Mouse (Mus musculus) hindbrain, embryonic 11.5 days (tissue): Measurements from ENCODE around the gene Ephb2. TPM values are rescaled to one million over a fixed set of nuclear protein-coding genes. Genes with fewer than 3 reads are reported as not detected.

Experiments used
- ATAC-seq: fragments of 200-750 bp; cut with Nextera tagmentation; 2 replicates; pipeline ENCODE4 v1.8.0; 2017; ENCODE audit warnings: mild to moderate bottlenecking, moderate TSS enrichment, moderate library complexity; ENCODE audit not compliant: low FRiP score
- DNase-seq: peaks from one replicate; pipeline ENCODE4 v3.0.0-alpha.2; 2015; ENCODE audit warnings: low spot score
- H3K27ac ChIP-seq: fragments of 300-500 bp; sonication (generic); 2 replicates; pipeline ENCODE4 v1.5.1; 2014; ENCODE audit warnings: mild to moderate bottlenecking, low read depth, low read length
- H3K27me3 ChIP-seq: fragments of 300-500 bp; sonication (generic); 2 replicates; pipeline ENCODE4 v1.6.1; 2014; ENCODE audit warnings: mild to moderate bottlenecking, low read length, moderate library complexity, mixed read lengths; ENCODE audit not compliant: control insufficient read depth, insufficient read depth
- H3K36me3 ChIP-seq: fragments of 300-500 bp; sonication (generic); 2 replicates; pipeline ENCODE4 v1.6.1; 2014; ENCODE audit warnings: mild to moderate bottlenecking, low read length, moderate library complexity, mixed read lengths; ENCODE audit not compliant: control insufficient read depth, insufficient read depth
- H3K4me1 ChIP-seq: fragments of 300-500 bp; sonication (generic); replicated peaks from 2 replicates; pipeline ENCODE4 v1.6.1; 2014; ENCODE audit warnings: low read length, mixed read lengths; ENCODE audit not compliant: control insufficient read depth, insufficient read depth
- H3K4me2 ChIP-seq: fragments of 300-500 bp; sonication (generic); replicated peaks from 2 replicates; pipeline ENCODE4 v1.6.1; 2014; ENCODE audit warnings: mild to moderate bottlenecking, low read depth, low read length
- H3K4me3 ChIP-seq: fragments of 300-500 bp; sonication (generic); 2 replicates; pipeline ENCODE4 v1.5.1; 2014; ENCODE audit warnings: low read depth, low read length
- H3K9ac ChIP-seq: fragments of 300-500 bp; sonication (generic); 2 replicates; pipeline ENCODE4 v1.6.1; 2014; ENCODE audit warnings: low read depth, low read length
- H3K9me3 ChIP-seq: fragments of 300-500 bp; sonication (generic); 2 replicates; pipeline ENCODE4 v1.6.1; 2016; ENCODE audit warnings: low read length; ENCODE audit not compliant: control insufficient read depth
- WGBS: fragments of 180-500 bp; shearing (Covaris S2); extraction: QIAGEN DNeasy Blood & Tissue Kit; methylation state at CpG from one replicate; pipeline ENCODE4 v1.1.7; 2014; 5-methylcytosine and 5-hydroxymethylcytosine counted together
- polyA plus RNA-seq: library from polyadenylated mRNA; unstranded; fragments of >200 nt; fragmentation: Nextera tagmentation; extraction: Ambion mirVana; gene quantifications from 2 replicates; pipeline ENCODE4 v1.2.1, GENCODE M21; 2014

Gene Ephb2
- polyA plus RNA-seq, 1 experiment from 2014 or later: 18.5 TPM

GRCm38 (mm10) chr4:136599869-136600268 lies 235.9 kb downstream of the Ephb2 start:
- ATAC-seq: no peak
- Histone ChIP-seq H3K36me3 (no peaks in the 10 kb centered on the region), H3K4me2 (no peak overlapping the region), H3K4me1 (no peaks in the 10 kb centered on the region; the same call in 1 of the 2 replicates), H3K9ac (no peak overlapping the region), H3K27me3 (no peaks in the 10 kb centered on the region), H3K9me3 (no peaks in the 10 kb centered on the region), H3K4me3 (no peak overlapping the region), H3K27ac (no peak overlapping the region)
- no peak for DNase-seq
- 93% methylated on average over 3 of the region's 3 CpGs for WGBS

GRCm38 (mm10) chr4:136598268-136598876 lies 237.4 kb downstream of the Ephb2 start:
- Histone ChIP-seq H3K36me3 (no peaks in the 10 kb centered on the region), H3K4me2 (no peak overlapping the region), H3K27me3 (no peaks in the 10 kb centered on the region), H3K9me3 (no peaks in the 10 kb centered on the region), H3K4me1 (no peaks in the 10 kb centered on the region; the same call in 1 of the 2 replicates), H3K27ac (no peak overlapping the region), H3K4me3 (no peak overlapping the region), H3K9ac (no peak overlapping the region)
- no peak for ATAC-seq
- WGBS: 96% methylated on average over 7 of the region's 7 CpGs
- DNase-seq: no peak

Other genes starting within 250 kb of the Ephb2 start
- gene Kdm1a, start 233.3 kb downstream of the Ephb2 start, polyA plus RNA-seq: 91.7 and 102 TPM in 2 replicates
- not detected in 2 replicates for gene Tex46, start 225.6 kb downstream of the Ephb2 start, polyA plus RNA-seq
- not detected in 2 replicates for gene Lactbl1, start 213.4 kb downstream of the Ephb2 start, polyA plus RNA-seq
- 34.4 and 40.3 TPM in 2 replicates for gene C1qb, start 50.2 kb upstream of the Ephb2 start, polyA plus RNA-seq
- gene C1qc, start 57.1 kb upstream of the Ephb2 start, polyA plus RNA-seq: 17.7 and 19.2 TPM in 2 replicates
- 14.3 and 15.2 TPM in 2 replicates for gene C1qa, start 62.8 kb upstream of the Ephb2 start, polyA plus RNA-seq
- 0.99 and 1.2 TPM in 2 replicates for gene Epha8, start 120.8 kb upstream of the Ephb2 start, polyA plus RNA-seq
- 3.5 and 4.1 TPM in 2 replicates for gene Zbtb40, start 212.8 kb upstream of the Ephb2 start, polyA plus RNA-seq